Mouse (Mus musculus): ENCODE results near the gene Tnnc2. TPM values are rescaled to one million over a fixed set of nuclear protein-coding genes. Genes with fewer than 3 reads are reported as not detected.
A peak's percentile ranks its signal among the peaks of the same experiment; 100 is the strongest.

The Tnnc2 gene
- total RNA-seq, 2 experiments from 2014 or later: 1.1 TPM; not detected in 1

GRCm38 (mm10) chr2:164783926-164784581, 4.3 kb upstream of the Tnnc2 start:
- Histone ChIP-seq H3K27ac (no peak overlapping the region), H3K4me3 (no peak overlapping the region)
- intact Hi-C loops (cut with DNase I): no loop called here
- peak; percentile 39 for TF ChIP-seq CTCF (IDR thresholded peaks at IDR 0.05)
- DNase-seq (ENCODE audit: extremely low spot score in 1 of 2, low spot score in 2 of 2): no peak

GRCm38 (mm10) chr2:164781876-164782275, 2.1 kb upstream of the Tnnc2 start:
- Histone ChIP-seq H3K4me3 (no peak overlapping the region), H3K27ac (no peak overlapping the region)
- intact Hi-C loops (cut with DNase I): no loop called here
- no peak for TF ChIP-seq CTCF (IDR thresholded peaks at IDR 0.05)
- no peak for DNase-seq (ENCODE audit: extremely low spot score in 1 of 2, low spot score in 2 of 2)

- no peak for DNase-seq (ENCODE audit: extremely low spot score in 1 of 2, low spot score in 2 of 2)
- no peak for TF ChIP-seq CTCF (IDR thresholded peaks at IDR 0.05)
- intact Hi-C loops (cut with DNase I): no loop called here
- H3K4me3 ChIP-seq: no peak overlapping the region
- H3K27ac ChIP-seq: no peak overlapping the region
Measured at GRCm38 (mm10) chr2:164778809-164779208, 958 bp downstream of the Tnnc2 start.

GRCm38 (mm10) chr2:164778015-164778287, 1.8 kb downstream of the Tnnc2 start:
- no peak for DNase-seq (ENCODE audit: extremely low spot score in 1 of 2, low spot score in 2 of 2)
- Histone ChIP-seq H3K4me3 (no peak overlapping the region), H3K27ac (no peak overlapping the region)
- intact Hi-C loops (cut with DNase I): no loop called here
- no peak for TF ChIP-seq CTCF (IDR thresholded peaks at IDR 0.05)

GRCm38 (mm10) chr2:164777246-164778014, 2.3 kb downstream of the Tnnc2 start:
- DNase-seq (ENCODE audit: extremely low spot score in 1 of 2, low spot score in 2 of 2): no peak
- intact Hi-C loops (cut with DNase I): no loop called here
- no peak for TF ChIP-seq CTCF (IDR thresholded peaks at IDR 0.05)
- H3K27ac ChIP-seq: no peak overlapping the region
- no peak overlapping the region for H3K4me3 ChIP-seq

- Histone ChIP-seq H3K27ac (no peak overlapping the region), H3K4me3 (no peak overlapping the region)
- DNase-seq (ENCODE audit: extremely low spot score in 1 of 2, low spot score in 2 of 2): no peak
- no peak for TF ChIP-seq CTCF (IDR thresholded peaks at IDR 0.05)
- intact Hi-C loops (cut with DNase I): no loop called here
Measured at GRCm38 (mm10) chr2:164776801-164777200, 3.0 kb downstream of the Tnnc2 start.

GRCm38 (mm10) chr2:164776130-164776529, 3.6 kb downstream of the Tnnc2 start:
- DNase-seq (ENCODE audit: extremely low spot score in 1 of 2, low spot score in 2 of 2): no peak
- intact Hi-C loops (cut with DNase I): no loop called here
- Histone ChIP-seq H3K27ac (no peak overlapping the region), H3K4me3 (no peak overlapping the region)
- TF ChIP-seq CTCF (IDR thresholded peaks at IDR 0.05): no peak

- TF ChIP-seq CTCF (IDR thresholded peaks at IDR 0.05): no peak
- DNase-seq (ENCODE audit: extremely low spot score in 1 of 2, low spot score in 2 of 2): no peak
- Histone ChIP-seq H3K4me3 (no peak overlapping the region), H3K27ac (no peak overlapping the region)
- intact Hi-C loops (cut with DNase I): no loop called here
Measured at GRCm38 (mm10) chr2:164773989-164774364, 5.8 kb downstream of the Tnnc2 start.

- no peak for TF ChIP-seq CTCF (IDR thresholded peaks at IDR 0.05)
- no peak for DNase-seq (ENCODE audit: extremely low spot score in 1 of 2, low spot score in 2 of 2)
- H3K4me3 ChIP-seq: no peak overlapping the region
- H3K27ac ChIP-seq: no peak overlapping the region
- intact Hi-C loops (cut with DNase I): no loop called here
Measured at GRCm38 (mm10) chr2:164773229-164773988, 6.4 kb downstream of the Tnnc2 start.

GRCm38 (mm10) chr2:164771123-164771522, 8.6 kb downstream of the Tnnc2 start:
- Histone ChIP-seq H3K4me3 (no peak overlapping the region), H3K27ac (no peak overlapping the region)
- TF ChIP-seq CTCF (IDR thresholded peaks at IDR 0.05): no peak
- DNase-seq (ENCODE audit: extremely low spot score in 1 of 2, low spot score in 2 of 2): no peak
- intact Hi-C loops (cut with DNase I): no loop called here

GRCm38 (mm10) chr2:164770279-164770678, 9.5 kb downstream of the Tnnc2 start:
- DNase-seq (ENCODE audit: extremely low spot score in 1 of 2, low spot score in 2 of 2): no peak

More at GRCm38 (mm10) chr2:164770279-164770678, 9.5 kb downstream of the Tnnc2 start:
- intact Hi-C loops (cut with DNase I): no loop called here
- Histone ChIP-seq H3K27ac (no peak overlapping the region), H3K4me3 (no peak overlapping the region; the same call in 1 of the 2 replicates)
- no peak for TF ChIP-seq CTCF (IDR thresholded peaks at IDR 0.05)
